Mouse (Mus musculus): ENCODE measurements around the gene Spns1.
A peak's percentile ranks its signal among the peaks of the same experiment; 100 is the strongest.
"Not testable (repeated sequence)": the region's sequence is repeated elsewhere in the genome, so short reads cannot be mapped to it uniquely, and the experiment has no call there.

Spns1 gene

DNA sequence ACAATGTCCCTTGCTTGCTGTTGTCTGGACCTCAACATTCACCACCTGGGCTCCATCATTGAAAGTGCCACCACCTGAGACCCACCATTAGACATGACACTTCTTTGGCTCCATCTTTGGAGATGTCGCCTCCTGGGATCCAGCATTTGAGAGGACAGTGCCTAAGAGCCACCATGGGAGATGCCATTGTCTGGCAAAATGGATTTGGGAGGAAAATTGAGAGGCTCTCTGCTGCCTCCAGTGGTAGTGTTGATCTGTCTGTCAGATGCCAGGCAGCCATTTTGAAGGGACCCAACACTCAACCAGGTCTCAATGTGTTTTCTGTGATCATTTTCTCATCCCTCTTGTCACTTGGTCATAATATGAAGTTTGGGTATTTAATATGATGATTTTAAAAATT lies 41.7 kb downstream of the Spns1 start:
- peak in 1 of 2 experiments; percentile 6 for DNase-seq

DNA sequence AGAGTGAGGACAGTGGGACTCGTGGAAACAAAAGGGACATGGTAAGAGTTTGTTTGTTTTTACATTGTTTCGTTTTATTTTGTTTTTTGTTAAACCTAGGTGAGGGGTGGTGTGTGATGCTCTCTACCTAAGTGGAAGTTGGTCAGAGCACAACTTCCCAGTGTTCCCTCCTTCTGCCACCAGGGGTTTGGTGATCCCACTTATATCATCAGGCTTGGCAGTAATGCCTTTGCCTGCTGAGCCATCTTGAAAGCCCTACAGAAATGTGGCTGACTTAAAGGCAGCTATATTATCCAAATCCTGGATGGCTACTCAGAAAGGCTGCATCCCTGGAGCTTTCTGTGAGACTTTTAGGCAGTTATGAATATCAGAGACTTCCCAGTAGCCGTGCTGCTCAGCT lies 44.6 kb downstream of the Spns1 start:
- DNase-seq, result no peak

DNA sequence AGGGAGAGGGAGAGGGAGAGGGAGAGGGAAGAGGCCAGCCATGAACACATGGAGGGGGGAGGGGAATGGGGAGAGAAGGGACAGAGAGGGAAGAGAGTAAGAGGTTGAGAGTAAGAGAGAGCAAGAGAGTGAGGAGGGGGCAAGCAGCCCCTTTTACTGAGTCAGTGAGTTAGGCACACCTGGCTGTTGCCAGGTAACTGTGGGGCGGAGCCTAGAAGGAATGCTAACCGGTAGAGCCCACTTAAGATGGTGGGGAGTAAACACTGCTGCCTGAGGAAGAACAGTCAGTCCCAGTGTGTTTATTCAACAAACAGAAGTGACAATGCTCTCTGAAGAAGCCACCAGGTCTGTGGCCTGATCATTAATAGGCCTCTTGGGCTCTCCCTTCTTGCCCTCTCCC lies 46.6 kb downstream of the Spns1 start:
- DNase-seq, result no peak

DNA sequence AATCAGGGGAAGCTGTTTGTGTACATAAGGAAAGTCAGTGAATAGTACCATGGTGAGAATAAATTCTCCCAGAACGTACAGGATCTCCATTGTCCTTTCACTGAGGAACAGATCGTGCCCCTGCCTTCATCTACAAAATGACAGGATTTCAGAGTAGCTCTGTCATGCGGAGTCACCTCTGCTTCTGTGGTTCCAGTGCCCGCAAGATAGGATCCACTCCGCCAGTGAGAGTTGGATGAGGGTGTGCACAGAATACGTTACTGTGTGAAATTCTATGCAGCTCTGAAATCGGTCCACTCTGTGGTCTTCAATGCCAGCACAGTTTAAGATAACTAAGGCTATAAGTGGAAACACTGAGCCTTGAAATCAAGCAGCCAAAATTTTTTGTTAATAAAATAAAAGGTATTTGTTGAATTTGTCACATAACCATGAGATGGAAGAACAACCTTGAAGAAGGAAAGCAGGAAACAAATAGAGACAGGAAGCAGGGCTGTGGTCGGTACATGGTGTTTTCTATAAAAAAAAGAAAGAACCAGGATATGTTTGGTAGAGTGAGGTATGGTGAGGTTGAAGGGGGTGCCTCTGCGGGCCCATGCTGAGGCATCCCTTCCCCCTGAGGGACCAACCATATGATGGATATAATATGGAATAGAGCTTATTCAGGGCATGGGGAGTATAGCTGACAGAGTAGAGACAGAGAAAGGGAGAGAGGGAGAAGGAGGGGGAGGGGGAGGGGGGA lies 47.2 kb downstream of the Spns1 start:
- no peak for DNase-seq

DNA sequence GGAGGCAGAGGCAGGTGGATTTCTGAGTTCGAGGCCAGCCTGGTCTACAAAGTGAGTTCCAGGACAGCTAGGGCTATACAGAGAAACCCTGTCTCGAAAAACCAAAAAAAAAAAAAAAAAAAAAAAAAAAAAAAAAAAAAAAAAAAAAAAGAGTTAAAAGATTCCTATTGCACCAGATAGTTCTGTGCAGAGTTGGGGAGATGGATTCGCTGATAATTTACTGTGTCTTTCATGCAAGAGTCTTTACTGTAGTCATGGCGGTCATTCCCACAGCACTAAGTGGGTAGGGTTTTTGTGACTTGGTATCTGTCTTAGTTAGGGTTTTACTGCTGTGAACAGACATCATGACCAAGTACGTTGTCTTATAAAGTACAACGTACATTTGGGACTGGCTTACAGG lies 48.4 kb downstream of the Spns1 start:
- not testable (repeated sequence) for DNase-seq

DNA sequence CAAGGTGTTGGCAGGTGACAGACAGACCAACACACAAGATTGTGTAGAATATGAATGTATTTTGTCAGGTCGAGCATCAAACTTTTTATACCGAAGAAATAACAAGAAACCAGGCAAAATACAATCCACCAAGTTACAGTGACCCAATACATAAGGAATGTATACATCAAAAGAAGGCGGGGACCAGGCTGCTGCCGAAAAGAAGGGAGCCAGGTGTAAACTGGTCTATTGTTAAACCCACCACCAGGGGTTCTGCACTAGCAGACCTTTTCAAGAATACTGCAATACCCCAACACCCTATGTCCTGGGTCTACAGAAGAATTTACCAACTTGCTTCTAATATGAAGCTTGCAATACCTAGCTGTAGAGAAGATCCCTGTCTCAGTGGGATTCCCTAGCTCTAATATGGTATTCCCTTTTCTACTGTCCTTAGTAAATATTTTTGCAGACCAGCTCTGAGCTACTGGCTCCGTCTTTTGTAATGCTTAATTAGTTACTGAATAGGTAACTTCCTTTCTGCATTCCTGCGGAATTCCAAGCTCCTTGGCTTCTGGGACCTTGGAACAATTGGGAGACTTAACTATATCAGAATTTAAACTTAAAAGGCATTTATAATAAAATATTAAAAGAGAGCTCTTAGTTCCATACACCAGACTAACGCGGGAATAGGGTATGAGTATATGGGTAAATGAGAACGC lies 51.5 kb downstream of the Spns1 start:
- DNase-seq, result not testable (repeated sequence)

DNA sequence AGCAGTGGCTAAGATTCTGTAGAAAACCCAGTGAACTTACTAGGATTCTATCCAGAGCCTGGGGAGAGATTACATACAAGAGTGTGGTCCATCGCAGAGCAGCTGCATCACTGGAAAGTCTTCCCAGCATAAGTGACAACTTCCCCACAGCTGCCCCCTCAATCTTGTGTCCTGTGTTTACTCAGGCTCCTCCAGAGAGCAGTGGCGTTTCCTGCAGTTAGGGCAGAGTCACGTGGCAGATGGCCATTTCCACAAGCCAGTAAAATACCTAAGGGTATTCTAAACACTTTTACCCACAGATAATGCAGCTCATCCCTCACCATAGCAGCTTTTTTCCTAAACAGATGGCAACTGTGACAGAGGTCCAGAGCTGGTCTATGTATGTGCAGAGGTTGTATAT lies 52.5 kb downstream of the Spns1 start:
- DNase-seq, result no peak

DNA sequence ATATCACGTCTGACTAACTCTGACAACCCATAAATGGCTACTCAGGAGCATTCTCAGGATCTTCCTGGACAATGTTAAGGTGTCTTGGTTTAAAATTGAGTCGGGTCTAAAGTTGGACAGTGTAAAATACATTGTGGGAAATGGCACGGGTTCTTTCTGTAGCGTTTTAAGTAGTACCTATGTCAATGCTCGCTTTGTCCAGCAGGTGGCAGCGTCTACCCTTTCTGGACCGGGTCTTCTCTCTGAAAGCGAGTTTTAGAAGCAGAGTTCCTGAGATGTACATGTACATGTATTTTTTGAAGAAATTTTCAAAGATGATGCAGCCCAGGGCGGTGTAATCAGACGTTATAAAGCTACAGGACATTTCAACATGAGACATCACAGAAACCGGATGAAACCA lies 53.5 kb downstream of the Spns1 start:
- DNase-seq, result peak; percentile 78 to 88

All from kidney, postnatal 25 days (tissue).